Mouse (Mus musculus): ENCODE results near the gene Sf3b1. TPM values are rescaled to one million over a fixed set of nuclear protein-coding genes. Genes with fewer than 3 reads are reported as not detected.
"Not testable (repeated sequence)": the region's sequence is repeated elsewhere in the genome, so short reads cannot be mapped to it uniquely, and the experiment has no call there.

Sf3b1 gene
- total RNA-seq (2014; fragmentation: Nextera tagmentation) (192 and 240 TPM in 2 replicates), total RNA-seq (2017) (311 and 350 TPM in 2 replicates)

DNA sequence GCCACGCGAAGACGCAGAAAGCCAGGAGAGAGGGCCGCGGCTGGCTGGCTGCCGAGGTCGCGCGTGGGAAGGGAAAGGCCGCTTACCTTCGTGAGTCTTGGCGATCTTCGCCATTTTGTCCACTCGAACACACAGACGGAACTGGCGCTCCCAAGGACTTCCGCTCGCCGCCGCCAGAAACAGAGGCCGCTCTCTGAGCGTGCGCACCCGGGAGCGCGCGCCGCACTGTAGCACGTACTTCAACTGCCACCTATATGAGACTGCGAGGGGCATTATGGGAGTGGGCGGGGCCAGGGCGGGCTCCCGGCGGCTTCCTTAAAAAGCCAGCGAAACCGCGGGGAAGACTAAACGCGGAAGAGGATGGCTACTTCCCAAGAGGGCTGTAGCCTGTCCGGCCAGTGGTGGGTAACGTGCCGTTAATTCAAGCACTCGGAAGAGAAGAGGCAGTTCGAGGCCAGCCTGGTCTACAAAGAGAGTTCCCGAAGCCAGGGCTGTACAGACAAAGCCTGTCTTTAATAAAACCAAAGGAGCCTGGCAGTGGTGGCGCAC is at the start of gene Sf3b1:
Gene Sf3b1 (minus strand): TSS at position 229 of the 549 bp plus-strand sequence.
- ATAC-seq (replicated peaks; ENCODE audit: low FRiP score, low TSS enrichment, poor library complexity, severe bottlenecking): peak; percentile 81

GRCm38 (mm10) chr1:55076395-55076743 is 49.1 kb upstream of the Sf3b1 start:
- ATAC-seq (replicated peaks; ENCODE audit: low FRiP score, low TSS enrichment, poor library complexity, severe bottlenecking): peak; percentile 39; the same call in 1 of the 2 replicates

- peak; percentile 94 for ATAC-seq (replicated peaks; ENCODE audit: low FRiP score, low TSS enrichment, poor library complexity, severe bottlenecking)
Measured at GRCm38 (mm10) chr1:55075652-55076394, 48.5 kb upstream of the Sf3b1 start.

DNA sequence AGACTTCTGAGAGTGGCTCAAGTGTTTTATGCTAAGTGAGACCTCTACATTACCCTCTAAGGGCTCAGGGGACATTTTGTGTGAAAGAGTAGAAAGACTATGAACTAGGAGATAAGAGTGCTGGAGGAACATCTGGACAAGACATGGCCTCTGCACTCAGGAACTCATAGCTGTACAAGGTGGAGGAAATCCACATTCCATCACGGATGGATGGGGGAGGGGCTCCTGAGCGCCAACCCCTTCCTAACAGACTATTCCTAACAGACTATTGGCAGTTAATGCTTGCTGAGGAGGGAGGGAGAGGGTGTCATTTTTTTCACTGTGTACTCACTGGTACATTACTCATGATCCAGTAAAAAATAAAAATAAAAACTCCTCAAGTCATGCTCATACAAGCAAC is 47.5 kb upstream of the Sf3b1 start:
- ATAC-seq (replicated peaks; ENCODE audit: low FRiP score, low TSS enrichment, poor library complexity, severe bottlenecking): no peak

DNA sequence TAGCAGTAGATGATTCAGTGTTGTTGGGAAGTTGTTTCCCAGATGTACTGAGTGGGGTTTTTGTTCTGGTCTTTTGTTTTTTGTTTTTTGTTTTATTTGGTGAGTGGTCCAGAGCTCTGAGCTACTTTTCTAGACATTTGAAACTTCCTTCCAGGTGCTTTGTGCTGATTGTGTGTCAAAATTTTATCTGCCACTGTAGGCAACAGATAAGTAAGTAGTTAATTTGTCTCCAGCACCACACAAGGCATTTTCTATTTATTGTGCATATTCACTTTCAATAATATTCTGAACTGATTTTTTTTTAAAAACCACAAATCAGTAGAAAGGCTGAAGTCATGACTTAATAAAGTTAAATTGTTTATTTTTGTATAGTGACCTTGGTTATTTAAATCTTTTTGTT is 45.0 kb upstream of the Sf3b1 start:
- not testable (repeated sequence) for ATAC-seq (replicated peaks; ENCODE audit: low FRiP score, low TSS enrichment, poor library complexity, severe bottlenecking)

DNA sequence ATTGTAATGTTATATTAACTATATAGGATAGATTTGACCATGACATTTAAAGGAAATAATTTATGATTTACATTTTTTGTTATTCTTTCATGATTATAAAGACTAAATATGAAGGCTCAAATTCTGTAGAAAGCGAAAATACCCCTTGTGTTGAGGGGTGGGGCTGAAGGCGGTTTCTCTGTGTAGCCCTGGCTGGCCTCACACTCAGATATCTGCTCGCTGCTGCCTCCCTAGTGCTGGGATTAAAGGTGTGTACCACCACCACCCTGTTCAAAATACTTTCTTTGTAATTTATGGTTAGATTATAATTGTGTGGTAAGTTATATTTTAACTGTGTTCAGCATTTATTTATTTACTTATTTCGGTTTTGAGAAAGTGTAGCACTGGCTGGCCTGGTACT is 34.5 kb upstream of the Sf3b1 start:
- no peak for ATAC-seq (replicated peaks; ENCODE audit: low FRiP score, low TSS enrichment, poor library complexity, severe bottlenecking)

DNA sequence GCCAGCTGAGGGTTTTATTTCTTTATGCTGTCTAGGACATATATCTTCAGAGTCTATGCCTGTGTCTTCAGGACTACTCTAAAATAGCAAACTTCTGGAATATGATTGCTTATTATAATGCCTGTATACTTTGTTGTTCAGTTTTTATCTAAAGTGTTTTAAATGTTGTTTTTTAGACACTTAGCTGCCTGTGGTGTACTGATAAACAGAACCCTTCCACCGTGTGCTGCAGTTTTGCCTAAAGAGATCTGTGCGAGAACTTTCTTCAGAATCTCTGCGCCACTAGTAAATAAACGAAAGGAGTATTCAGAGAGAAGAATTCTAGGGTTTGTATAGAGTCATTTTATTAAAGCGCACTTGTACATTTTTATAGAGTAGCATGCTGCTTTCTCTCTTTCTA is 33.8 kb upstream of the Sf3b1 start:
- peak; percentile 63 for ATAC-seq (replicated peaks; ENCODE audit: low FRiP score, low TSS enrichment, poor library complexity, severe bottlenecking)

DNA sequence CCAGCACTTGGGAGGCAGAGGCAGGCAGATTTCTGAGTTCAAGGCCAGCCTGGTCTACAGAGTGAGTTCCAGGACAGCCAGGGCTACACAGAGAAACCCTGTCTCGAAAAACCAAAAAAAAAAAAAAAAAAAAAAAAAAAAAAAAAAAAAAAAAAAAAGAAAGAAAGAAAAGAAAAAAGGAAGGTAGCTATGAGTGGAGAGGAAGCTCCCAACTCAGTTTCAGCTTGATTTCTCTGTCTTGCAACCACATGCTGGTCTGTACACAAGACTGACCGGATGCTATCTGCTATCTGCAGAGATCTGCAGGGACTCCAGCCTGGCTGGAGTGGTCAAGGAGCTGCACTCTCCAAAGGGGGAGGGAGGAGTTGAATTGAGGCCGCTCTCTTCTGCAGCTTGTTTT is 31.1 kb upstream of the Sf3b1 start:
- ATAC-seq (replicated peaks; ENCODE audit: low FRiP score, low TSS enrichment, poor library complexity, severe bottlenecking): not testable (repeated sequence)

GRCm38 (mm10) chr1:55055322-55056115 is 28.2 kb upstream of the Sf3b1 start:
- ATAC-seq (replicated peaks; ENCODE audit: low FRiP score, low TSS enrichment, poor library complexity, severe bottlenecking): no peak

DNA sequence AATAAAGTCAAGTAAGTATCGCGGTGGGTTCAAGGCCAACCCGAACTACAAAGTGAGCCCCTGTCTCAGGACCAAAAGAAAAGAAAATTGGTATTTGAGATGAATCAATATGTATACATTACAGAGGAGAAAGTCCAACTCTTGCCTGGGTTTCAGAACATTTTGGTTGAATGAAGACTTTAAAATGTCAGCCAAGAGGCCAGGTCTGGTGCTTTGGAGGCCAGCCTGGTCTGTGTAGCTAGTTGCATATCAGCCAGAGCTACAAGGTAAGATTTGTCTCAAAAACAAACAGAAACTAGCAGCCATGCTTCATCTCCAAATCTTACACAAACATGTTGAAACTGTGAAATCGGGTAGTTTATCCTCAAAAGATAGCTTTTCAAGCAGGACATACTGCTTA is 26.3 kb upstream of the Sf3b1 start:
- no peak for ATAC-seq (replicated peaks; ENCODE audit: low FRiP score, low TSS enrichment, poor library complexity, severe bottlenecking)

DNA sequence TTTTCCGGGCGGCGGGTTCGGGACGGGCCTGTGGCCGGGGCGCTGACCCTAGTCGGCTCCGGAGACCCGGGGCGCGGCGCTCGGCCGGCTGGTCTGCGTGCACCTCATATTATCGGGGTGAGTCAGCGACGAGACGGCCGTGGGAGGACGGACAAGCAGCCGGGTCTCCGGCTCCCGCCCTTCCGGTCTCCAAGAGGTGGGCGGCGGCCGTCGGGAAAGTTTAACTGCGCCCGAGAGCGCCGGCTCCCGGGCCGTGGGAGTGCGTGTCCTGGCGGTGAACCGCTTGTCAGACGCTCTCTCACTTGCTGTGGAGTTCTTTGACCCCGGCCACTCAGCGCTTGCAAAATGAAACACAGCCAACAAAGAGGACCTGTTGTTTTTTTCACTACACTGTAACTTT is 25.7 kb upstream of the Sf3b1 start:
- ATAC-seq (replicated peaks; ENCODE audit: low FRiP score, low TSS enrichment, poor library complexity, severe bottlenecking): peak; percentile 40

- peak; percentile 99 for ATAC-seq (replicated peaks; ENCODE audit: low FRiP score, low TSS enrichment, poor library complexity, severe bottlenecking)
Measured at GRCm38 (mm10) chr1:55052355-55052953, 25.2 kb upstream of the Sf3b1 start, which contains the start of gene Coq10b. TSS of gene Coq10b (plus strand) at chr1:55052770.

DNA sequence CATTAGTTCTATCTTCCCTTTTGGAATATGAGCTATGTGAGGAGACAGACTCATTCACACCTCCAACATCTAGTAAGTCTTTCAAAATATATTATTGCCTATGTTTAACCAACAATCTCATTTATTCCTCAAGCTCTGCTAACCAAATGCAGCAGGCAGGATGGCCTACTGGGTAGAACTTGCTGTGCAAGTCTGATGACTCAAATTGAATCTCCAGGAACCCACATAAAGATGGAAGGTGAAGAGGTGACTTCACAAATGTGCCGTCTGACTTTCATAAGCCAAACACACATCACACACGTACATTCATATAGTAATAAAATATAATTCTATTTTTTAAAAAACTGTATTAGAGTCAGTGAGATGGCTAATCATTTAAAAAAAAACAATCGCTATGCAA is 24.4 kb upstream of the Sf3b1 start:
- no peak for ATAC-seq (replicated peaks; ENCODE audit: low FRiP score, low TSS enrichment, poor library complexity, severe bottlenecking)

GRCm38 (mm10) chr1:55048841-55049587 is 21.7 kb upstream of the Sf3b1 start:
- no peak for ATAC-seq (replicated peaks; ENCODE audit: low FRiP score, low TSS enrichment, poor library complexity, severe bottlenecking)

- no peak for ATAC-seq (replicated peaks; ENCODE audit: low FRiP score, low TSS enrichment, poor library complexity, severe bottlenecking)
Measured at GRCm38 (mm10) chr1:55043164-55043563, 15.9 kb upstream of the Sf3b1 start.

DNA sequence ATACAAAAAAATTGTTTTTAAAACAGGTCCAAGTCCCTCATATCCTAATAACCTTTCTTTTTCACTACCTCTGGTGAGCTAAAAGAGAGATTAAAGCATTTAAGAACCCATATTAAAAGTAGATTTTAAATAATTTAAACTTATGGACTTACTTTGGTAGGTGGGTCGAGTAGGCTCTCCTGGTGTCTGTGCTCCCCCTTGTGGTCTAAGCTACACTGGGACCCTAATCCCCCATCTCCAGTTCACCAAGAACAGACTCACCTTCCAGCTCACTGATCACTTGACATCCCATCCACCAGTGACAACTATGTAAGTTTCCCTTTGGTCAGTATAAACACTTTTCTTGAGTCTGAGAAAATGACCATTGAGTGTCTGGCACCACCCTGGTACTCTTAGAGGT is 15.0 kb upstream of the Sf3b1 start:
- ATAC-seq (replicated peaks; ENCODE audit: low FRiP score, low TSS enrichment, poor library complexity, severe bottlenecking): no peak

- ATAC-seq (replicated peaks; ENCODE audit: low FRiP score, low TSS enrichment, poor library complexity, severe bottlenecking): no peak
Measured at GRCm38 (mm10) chr1:55041691-55042090, 14.4 kb upstream of the Sf3b1 start.

GRCm38 (mm10) chr1:55039944-55040343 is 12.7 kb upstream of the Sf3b1 start:
- no peak for ATAC-seq (replicated peaks; ENCODE audit: low FRiP score, low TSS enrichment, poor library complexity, severe bottlenecking)

GRCm38 (mm10) chr1:55031026-55031779 is 3.9 kb upstream of the Sf3b1 start:
- peak; percentile 74 for ATAC-seq (replicated peaks; ENCODE audit: low FRiP score, low TSS enrichment, poor library complexity, severe bottlenecking)

All from megakaryocyte-erythroid progenitor cell, adult 5-6 weeks (primary cell).